Mouse (Mus musculus) heart, postnatal 36 days (tissue): ENCODE data around the gene 1600014C10Rik. TPM values are rescaled to one million over a fixed set of nuclear protein-coding genes. Genes with fewer than 3 reads are reported as not detected.

ENCODE experiments used
- DNase-seq, 2 experiments: peaks; one replicate each; pipeline ENCODE4 v3.0.0; 2021 to 2022
- intact Hi-C: fragments of 180-260 bp; cut with DNase I; formaldehyde crosslinking; loops from one replicate; pipeline ENCODE4 v1.15.1; 2025
- total RNA-seq, 2 experiments: library from RNA; stranded (reverse); gene quantifications; 2 replicates each; pipeline ENCODE4 v1.2.3; 2021

The 1600014C10Rik gene
- total RNA-seq, 2 experiments from 2014 or later: 29.2 to 34.7 TPM

DNA sequence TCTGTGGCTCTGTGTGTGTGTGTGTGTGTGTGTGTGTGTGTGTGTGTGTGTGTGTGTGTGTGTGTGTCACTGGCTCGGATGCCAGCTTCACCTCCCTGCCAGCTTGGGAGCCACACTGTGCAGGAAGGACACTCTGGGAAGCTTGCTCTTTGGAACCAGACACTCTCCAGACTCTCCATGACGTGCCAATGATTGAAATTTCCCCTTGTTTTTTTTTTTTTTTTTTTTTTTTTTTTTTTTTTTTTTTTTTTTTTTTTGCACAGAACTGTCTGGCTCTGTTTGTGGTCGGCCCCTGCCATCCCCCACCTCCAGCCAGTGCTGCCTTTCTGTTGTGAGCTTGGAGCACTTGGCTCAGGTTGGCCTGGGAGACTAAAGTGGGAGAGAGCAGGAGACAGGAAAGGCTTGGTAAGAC lies 29.6 kb downstream of the 1600014C10Rik start:
- intact Hi-C loops: no loop called here
- DNase-seq: no peak

DNA sequence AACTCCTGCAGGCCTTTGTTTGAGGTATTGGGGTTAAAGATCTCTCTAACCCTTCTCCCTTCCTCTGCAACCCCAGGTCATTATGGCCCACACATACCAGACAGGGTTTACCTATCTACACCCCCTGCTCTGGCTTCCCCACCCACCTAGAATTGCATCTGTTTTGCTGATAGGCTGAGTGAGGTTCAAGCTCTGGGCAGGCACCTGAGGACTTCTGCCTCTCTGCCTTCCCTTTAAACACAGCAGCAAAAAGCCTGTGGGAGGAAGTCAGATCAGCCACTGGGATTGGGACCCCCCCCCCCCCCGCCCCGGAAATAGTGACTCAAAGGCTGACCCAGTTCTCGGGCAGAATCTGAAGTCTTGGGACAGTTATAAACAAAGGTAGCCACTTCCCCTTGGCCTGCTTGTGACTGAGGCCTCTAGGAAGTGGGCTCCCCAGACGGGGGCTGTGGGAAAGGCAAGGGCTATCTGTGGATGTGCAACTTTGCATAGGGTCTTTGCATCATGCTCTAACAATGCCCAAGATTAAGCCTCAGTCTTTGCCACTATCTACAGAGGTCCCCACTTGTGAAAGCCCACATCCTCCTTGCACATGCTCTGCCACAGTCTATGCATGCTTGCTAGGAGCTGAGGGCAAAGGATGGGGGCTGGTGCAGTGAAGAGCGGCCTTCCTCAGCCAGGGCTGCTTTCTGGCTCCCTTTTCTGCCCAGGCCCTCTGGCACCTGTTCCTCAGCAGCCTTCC lies 31.6 kb downstream of the 1600014C10Rik start:
- DNase-seq: peak in 1 of 2 experiments; percentile 6
- intact Hi-C loops: no loop called here

DNA sequence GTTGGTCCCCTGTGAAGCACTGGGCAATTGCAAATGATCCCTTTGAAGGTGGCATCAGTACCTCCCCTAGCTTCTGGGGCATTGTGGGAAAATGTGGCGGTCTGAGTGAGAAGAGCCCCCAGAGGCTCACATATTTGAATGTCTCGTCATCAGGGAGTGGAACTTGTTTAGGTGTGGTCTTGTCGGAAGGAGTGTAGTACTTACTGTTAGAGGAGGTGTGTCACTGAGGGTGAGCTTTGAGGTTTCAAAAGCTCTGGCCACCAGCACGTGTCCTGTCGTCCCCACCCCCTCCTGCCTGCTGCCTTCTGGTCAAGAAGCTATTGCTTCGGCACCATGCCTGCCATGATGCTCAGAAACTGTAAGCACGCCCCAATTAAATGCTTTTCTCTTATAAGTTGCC lies 32.3 kb downstream of the 1600014C10Rik start:
- DNase-seq: no peak
- intact Hi-C loops: no loop called here

DNA sequence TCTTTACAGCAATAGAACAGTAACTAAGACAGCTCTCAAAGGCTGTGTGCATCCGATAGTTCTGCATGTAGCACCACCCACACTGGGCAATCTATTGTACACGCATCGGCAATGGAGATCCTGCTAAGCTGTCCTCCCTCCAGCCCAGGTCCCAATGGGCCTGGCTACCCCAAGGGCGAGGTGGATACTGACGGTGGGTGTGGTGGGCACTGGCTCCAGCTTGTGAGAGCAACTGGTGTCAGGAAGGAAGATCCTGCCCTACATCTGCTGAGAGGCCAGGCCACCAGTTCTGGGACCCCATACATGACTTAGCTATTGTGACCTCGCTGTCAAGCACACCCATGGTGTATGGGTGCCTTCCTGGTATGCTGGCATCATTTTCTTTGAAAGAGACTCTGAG lies 32.7 kb downstream of the 1600014C10Rik start:
- no peak for DNase-seq
- intact Hi-C loops: no loop called here

DNA sequence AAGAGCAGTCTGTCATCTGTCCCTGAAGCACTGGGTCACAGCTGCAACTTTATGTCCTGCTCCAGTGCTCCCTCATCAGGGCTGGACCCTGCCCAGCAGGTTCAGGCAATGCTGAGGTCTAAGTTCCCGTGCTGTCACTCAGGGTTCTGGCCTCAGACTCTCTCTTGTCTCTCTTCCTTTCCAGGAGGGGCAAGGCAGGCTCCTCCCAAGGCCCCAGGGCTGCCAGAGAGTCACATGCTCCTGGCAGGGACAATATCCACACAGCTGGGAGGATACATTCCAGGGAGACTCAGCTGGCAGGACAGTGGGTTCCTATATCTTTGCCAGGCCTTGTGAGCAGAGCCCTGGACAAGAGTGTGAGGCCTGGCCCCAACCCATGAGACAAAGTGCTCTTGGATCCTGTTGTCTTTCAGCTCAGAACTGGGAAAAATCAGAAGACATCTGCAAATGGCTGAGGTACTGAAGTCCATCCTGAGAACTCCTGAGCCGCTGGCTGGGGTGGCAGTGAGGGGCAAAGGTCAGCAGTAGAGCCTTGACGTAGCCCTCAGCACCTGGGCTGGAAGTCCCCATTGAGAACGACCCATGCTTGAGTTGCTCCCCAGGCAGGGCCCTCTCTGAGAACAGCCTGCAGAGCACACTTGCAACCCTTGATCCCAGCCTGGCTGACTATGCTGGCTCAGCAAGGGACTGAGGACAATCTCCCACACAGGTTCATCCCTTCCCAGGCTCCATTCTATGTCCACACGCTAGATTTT lies 34.6 kb downstream of the 1600014C10Rik start:
- intact Hi-C loops: no loop called here
- peak; percentile 89 to 92 for DNase-seq

DNA sequence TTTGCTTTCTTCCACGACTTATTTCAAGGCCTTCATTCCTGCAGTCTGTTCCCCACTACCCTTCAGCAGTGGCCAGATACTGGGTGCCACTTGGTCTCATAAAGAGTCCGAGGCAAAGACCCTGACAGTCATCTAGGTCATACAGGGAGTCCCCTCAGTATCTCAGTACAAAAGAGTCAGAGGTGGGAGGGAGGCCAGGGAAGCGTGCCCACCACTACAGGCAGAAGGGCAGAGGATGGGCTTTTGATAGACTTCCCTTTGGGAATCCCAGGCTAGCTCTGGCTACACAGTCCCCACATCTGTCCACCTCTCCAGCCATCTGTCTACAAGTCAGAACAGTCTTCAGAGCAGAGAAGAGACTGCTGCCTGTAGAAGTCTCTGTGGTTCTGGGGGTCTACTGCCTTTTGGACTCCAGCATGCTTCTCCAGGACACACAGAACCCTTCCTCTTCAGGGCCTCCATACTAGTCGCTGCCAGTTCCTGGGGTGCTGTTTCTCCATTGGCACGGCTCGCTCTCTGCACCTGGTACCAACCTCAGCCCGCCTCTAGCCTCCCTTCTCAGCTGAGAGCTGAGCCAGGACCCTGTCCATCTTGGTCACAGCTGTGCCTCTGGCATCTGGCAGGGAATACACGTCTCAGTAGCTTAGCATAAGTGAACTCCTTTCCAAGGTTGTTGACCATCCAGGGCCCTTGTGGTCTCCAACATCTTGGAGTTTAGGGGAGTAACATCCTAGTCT lies 35.8 kb downstream of the 1600014C10Rik start:
- DNase-seq: no peak
- intact Hi-C loops: no loop called here

DNA sequence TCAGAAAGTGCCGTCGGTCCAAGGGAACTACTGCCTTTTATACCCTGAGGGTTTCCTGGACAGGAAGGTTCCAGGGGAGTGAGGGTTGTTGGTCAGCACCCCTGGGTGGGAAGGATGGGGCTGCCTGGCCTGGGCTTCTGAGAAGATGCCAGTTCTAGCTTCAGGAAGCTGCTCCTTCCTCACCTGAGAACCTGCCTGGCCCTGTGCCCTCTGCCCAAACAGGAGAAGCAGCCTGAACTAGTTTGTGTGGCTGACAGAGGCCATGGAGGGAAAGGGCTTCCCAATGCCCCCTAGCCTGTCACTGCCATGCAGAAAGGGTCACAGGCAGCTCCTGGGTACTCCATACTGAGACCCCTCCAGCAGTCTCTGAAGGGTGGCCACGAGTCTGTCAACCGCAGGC lies 36.5 kb downstream of the 1600014C10Rik start:
- intact Hi-C loops: no loop called here
- DNase-seq: no peak

DNA sequence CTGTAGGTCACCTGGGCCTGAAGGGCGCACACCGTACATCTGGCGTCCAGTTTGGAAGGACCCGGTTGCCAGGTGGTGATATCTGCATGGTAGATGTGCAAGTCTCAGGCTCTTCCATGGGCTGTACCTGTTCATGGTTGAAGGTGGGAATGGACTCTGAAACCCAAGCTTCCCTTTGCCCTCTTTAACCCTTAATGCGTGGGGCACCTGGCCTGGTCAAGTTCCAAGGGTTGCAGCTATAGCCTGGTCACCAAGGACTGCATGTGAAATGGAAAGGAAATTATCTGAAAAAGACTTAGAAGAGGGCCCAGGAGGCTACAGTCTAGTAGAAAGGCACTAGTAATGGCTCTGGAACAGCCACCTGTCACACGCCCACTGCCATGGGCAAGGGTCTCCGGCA lies 37.8 kb downstream of the 1600014C10Rik start:
- DNase-seq: no peak
- intact Hi-C loops: no loop called here

DNA sequence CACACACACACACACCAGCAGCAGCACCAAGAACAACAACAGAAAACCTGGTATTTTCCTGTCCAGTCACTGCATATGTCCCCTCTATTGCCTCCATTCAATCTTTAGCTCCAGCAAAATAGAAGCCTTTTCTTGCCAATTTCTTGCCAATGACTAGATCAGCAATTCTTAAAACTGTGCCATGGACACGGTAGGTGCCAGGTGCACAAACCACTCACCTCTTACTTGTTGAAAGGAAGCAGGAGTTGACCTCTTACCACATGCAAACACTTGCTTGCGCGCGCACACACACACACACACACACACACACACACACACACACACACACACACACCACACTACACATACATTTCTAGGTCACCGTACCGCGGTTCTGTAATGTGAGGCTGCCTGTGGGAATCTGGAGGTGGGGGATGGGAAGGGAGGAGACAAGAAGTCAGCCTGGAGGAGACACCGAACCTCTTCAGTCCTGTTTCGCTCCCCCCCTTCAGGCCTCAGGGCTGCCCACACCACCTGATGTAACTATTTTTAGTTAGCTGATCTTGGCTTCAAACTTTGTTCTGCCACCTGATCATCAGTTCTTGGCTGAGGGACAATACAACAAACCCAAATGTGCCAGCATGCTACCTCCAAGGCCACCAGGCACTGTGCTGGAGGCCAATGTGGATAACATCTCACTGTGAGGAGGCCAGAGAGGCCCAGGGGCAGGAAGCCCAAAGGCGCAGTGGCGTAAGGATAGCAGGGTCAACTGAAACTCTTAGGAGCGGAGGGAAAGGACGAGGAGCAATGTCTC lies 41.8 kb downstream of the 1600014C10Rik start:
- peak; percentile 39 to 43 for DNase-seq
- intact Hi-C loops: no loop called here

DNA sequence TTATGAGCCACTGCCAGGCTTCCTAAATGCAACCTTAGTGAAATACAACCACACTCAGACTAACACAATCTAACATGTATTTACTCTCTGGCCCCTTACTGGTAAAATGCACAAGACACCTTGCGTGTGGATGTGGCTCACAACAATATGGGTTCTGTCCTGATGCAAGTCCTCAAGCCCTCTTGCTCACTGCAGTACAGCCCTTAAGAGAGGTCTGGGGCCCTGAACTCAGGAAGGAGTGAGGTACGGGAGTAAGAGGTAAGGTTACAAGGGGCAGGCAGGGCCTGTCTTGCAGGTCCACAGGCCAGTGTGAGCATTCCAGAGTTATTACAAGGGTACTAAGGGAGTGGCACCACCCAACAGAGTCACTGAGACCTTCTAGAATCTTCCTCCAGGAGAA lies 43.2 kb downstream of the 1600014C10Rik start:
- intact Hi-C loops: loop anchor here (2.0 kb wide), 1 partner anchor 45 kb away; the partner anchor contains the start of gene Pop4
- peak in 1 of 2 experiments; percentile 28 for DNase-seq

DNA sequence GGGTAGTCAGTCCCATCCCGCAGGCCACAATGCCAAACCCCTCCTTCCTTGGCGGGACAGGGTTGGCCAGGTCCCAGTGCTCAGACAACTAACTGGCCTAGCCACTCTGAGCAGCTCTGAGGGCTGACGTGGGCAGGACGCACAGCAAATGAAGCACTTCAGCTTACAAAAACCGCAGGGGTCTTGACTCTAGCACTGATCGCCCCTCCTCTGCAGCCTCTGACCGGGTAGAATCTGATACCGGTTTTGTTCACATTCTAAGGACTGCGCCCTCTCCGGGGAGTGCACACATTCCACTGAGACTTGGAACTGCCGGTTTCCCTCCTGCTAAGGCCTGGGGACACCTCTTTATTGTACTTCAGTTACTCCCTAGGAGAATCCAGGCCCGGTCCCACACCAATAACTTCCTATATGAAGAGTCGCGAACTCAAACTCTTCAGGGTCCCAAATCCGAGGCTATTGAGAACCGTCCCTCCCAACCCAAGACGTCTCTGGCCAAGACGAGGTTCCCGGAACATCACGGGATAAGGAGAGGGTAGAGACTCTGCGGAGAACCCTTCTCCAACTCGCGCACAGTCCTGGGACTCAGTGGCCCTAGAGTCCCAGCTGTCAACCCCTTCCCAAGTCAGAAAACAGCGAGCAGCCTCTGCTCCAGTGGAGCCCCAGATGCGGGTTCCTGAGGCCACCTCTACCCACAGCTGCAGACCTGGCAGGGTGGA lies 44.3 kb downstream of the 1600014C10Rik start:
- intact Hi-C loops: loop anchor here (2.0 kb wide), 1 partner anchor 43 kb away; the partner anchor contains the start of gene Pop4

DNA sequence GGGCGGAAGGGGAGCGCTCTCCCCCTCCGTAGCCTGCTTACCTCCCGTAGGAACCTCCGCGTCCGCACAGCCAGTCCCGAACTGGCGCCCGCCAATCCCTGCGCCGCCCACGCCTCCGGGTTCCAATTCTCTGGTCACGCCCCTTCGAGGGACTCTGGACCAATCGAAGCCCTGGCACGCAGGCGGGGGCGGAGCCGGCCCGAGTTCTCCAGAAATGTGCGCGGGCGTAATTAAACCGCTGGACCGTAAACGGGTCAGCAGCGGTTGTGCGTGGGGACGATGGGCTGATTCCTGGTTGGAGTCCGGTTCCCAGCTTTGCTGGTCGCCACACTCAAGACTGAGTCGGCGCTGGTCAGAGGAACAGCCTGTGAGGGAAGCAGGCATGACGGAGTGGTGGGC lies 44.9 kb downstream of the 1600014C10Rik start, which contains the start of gene Plekhf1:
Plekhf1 (minus strand) TSS at position 117 of the 399 bp plus-strand sequence.
- DNase-seq: peak; percentile 94 to 95
- intact Hi-C loops: loop anchor here (2.0 kb wide), 1 partner anchor 43 kb away; the partner anchor contains the start of gene Pop4

More for the DNA sequence above, 44.3 kb downstream of the 1600014C10Rik start:
- DNase-seq: peak; percentile 89

DNA sequence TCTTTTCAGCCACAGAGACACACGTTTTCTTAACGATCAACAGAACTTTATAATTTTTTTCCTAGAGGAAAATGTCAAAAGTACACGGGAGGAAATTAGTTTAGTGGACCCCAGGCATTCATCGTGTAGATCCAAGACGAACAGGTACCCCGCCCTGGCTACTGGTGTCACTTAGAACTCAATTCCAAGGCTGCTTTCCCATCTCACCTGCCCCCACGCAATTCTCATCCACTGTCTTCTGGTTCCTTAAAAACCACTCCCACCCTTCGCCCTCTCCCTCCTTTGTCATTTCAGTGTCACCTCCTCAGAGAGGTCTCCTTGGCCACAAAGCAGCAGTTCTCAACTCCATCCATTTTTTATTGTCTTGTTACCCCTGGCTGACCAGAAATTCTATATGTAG lies 45.3 kb downstream of the 1600014C10Rik start:
- DNase-seq: no peak
- intact Hi-C loops: no loop called here

DNA sequence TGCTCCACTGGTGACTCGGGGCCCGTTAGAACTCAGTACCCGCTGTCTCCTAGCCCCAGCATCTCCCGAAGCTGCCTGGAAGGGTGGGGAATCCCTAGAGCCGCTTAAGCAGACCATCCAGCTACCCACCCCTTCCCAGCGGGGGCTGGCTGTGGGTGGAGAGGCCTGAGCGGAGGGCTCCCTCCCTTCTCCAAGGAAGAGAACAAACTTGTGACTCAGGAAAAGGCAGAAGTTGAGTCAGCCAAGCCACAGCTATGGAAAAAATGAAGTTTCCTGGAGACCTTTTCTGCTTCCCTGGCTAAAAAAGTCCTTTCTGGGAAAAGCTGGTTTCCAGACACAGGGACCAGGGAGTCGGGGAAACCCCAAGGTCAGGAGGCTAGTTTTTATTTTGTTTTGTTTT lies 47.3 kb downstream of the 1600014C10Rik start:
- DNase-seq: peak in 1 of 2 experiments; percentile 54

DNA sequence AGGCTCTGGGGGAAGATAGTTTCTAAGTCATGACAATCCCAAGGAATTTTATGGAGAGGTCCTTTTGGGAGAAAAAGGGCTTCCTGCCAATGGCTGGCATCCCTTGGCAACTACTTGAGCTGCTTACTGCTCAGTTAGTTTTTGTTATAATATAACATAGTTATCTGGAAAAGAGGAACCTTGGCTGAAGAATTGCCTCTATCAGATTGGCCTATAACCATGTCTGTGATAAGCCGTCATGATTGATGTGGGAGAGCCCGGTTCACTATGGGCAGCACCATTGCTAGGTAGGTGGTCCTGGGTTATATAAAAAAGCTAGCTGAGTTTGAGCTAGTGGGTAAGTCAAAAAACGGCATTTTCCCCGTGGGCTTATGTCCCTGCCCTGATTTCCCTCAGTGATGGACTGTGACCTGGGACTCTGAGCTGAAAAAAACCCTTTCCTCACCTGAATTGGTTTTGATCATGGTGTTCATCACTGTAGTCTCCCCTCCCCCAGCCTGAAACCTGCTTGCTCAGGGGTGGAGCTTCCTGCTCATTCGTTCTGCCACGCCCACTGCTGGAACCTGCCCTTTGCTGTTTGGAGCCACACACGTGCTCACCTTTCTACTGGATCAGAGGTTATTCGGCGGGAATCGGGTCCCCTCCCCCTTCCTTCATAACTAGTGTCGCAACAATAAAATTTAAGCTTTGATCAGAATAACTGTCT lies 53.5 kb downstream of the 1600014C10Rik start:
- no peak for DNase-seq
- intact Hi-C loops: no loop called here

More for the DNA sequence above, 47.3 kb downstream of the 1600014C10Rik start:
- intact Hi-C loops: no loop called here

DNA sequence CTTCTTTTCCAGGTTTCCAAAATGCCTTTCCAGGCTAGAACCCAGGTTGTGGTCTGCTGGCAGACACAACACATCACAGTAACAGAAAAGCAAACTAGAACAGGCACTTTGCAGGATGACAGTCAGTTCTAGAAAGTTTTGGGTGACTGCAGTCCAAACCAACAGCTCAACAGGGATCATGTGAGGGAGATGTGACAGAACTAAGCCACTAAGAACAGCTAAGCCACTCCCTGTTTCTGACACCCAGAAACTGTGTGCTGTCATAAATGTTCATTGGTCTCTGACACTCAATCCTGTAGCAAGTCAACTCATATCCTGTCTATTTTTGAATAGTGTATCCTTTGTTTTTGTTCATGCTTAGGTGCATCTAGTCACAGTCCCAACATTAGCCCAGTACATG lies 54.1 kb downstream of the 1600014C10Rik start:
- DNase-seq: no peak
- intact Hi-C loops: no loop called here

DNA sequence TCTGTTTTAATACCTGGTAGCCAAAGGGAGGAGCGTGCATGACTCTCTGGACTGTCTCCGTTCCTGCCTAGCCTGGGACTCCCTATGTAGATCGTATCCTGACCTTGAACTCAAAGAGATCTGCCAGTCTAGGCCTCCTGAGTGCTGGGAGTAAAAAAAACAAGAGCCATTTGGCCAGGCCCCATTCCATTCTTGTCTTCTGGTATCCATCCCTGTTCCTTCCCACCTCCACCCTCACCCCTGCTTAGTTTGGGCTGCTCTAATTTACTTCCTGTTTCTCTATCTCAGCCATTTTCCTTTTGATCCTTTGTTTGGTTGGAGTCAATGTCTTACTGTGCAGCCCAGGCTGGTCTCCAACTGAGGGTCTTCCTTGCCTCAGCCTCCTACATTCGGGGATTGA lies 59.4 kb downstream of the 1600014C10Rik start:
- no peak for DNase-seq
- intact Hi-C loops: no loop called here
